Mouse (Mus musculus) hindbrain, embryonic 15.5 days (tissue): ENCODE measurements around the gene Kcnk7. TPM values are rescaled to one million over a fixed set of nuclear protein-coding genes. Genes with fewer than 3 reads are reported as not detected.
"Not testable (repeated sequence)": the region's sequence is repeated elsewhere in the genome, so short reads cannot be mapped to it uniquely, and the experiment has no call there.

Source experiments
- ATAC-seq: fragments of 200-750 bp; cut with Nextera tagmentation; 2 replicates; pipeline ENCODE4 v1.8.0; 2017; ENCODE audit warnings: low read depth, moderate number of reproducible peaks, moderate TSS enrichment; ENCODE audit not compliant: low FRiP score
- H3K27ac ChIP-seq: fragments of 300-500 bp; sonication (generic); replicated peaks from 2 replicates; pipeline ENCODE4 v1.5.1; 2015; ENCODE audit warnings: mild to moderate bottlenecking, inconsistent platforms
- H3K27me3 ChIP-seq: fragments of 300-500 bp; sonication (generic); 2 replicates; pipeline ENCODE4 v1.6.1; 2015; ENCODE audit warnings: control low read depth, inconsistent platforms
- H3K36me3 ChIP-seq: fragments of 300-500 bp; sonication (generic); 2 replicates; pipeline ENCODE4 v1.6.1; 2015; ENCODE audit warnings: control low read depth, inconsistent platforms
- H3K4me1 ChIP-seq: fragments of 300-500 bp; sonication (generic); replicated peaks from 2 replicates; pipeline ENCODE4 v1.6.1; 2015; ENCODE audit warnings: control low read depth, inconsistent platforms
- H3K4me2 ChIP-seq: fragments of 300-500 bp; sonication (generic); 2 replicates; pipeline ENCODE4 v1.6.1; 2015; ENCODE audit warnings: moderate library complexity, mild to moderate bottlenecking, inconsistent platforms
- H3K4me3 ChIP-seq: fragments of 300-500 bp; sonication (generic); 2 replicates; pipeline ENCODE4 v1.5.1; 2015; ENCODE audit warnings: mild to moderate bottlenecking, inconsistent platforms
- H3K9ac ChIP-seq: fragments of 300-500 bp; sonication (generic); 2 replicates; pipeline ENCODE4 v1.6.1; 2015; ENCODE audit warnings: inconsistent platforms
- H3K9me3 ChIP-seq: fragments of 300-500 bp; sonication (generic); 2 replicates; pipeline ENCODE4 v1.6.1; 2016; ENCODE audit warnings: control low read depth, inconsistent platforms
- WGBS: fragments of 180-500 bp; shearing (Covaris S2); methylation state at CpG from one replicate; pipeline ENCODE4 v1.1.7; 2015; 5-methylcytosine and 5-hydroxymethylcytosine counted together
- polyA plus RNA-seq: library from polyadenylated mRNA; unstranded; fragments of >200 nt; fragmentation: Nextera tagmentation; extraction: Ambion mirVana; gene quantifications from 2 replicates; pipeline ENCODE4 v1.2.1, GENCODE M21; 2015

The Kcnk7 gene
- polyA plus RNA-seq, 1 experiment from 2014 or later: 0.14 TPM

DNA sequence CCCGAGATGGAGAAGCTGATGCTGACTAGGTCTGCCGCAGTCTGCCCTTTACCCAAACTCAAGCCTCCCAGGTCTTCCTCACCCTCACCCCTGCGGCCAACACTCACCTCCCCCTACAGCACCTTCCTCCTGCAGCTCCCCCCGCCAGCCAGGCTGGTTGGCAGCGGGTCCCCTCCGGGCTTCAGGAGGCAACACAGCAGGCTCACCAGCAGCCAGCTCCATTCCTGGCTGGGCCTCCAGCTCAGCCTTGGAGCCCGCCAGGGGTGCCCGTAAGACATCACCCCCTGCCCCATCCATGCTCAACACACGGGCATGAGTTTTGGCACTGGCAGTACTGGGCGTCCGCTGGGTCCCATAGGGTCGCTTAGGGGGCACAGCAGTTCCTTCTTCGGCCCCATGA, 19.2 kb upstream of the Kcnk7 start:
- no peak overlapping the region for H3K4me2 ChIP-seq
- H3K36me3 ChIP-seq: peaks cover 59% of the 10 kb centered on the region
- no peak overlapping the region for H3K9ac ChIP-seq
- 90% methylated on average over 13 of the region's 13 CpGs for WGBS
- no peak overlapping the region for H3K4me3 ChIP-seq
- peaks cover 20% of the 10 kb centered on the region for H3K4me1 ChIP-seq
- H3K9me3 ChIP-seq: no peaks in the 10 kb centered on the region
- H3K27me3 ChIP-seq: no peaks in the 10 kb centered on the region
- no peak overlapping the region for H3K27ac ChIP-seq
- no peak for ATAC-seq

DNA sequence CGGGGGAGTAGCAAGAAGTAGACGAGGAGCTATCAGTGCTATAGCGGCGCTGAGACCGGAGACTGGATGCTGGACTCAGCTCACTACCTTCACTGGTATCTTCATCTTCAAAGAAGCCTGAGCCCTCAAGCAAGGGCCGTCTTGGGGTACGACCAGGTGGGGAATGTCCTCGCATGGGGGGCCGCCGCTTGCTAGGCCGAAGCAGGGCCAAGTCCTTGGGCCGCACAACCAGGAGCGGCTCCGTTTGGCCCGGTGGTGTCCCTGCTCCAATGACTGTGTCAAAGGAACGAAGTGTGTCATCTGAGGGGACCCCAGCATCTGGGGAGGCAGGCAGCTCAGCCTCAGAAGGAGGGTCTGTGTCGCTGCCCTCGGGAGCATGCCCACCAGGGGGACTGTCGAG, 18.7 kb upstream of the Kcnk7 start:
- Histone ChIP-seq H3K4me1 (peaks cover 24% of the 10 kb centered on the region), H3K4me3 (no peak overlapping the region), H3K9me3 (no peaks in the 10 kb centered on the region), H3K27me3 (no peaks in the 10 kb centered on the region), H3K36me3 (peaks cover 55% of the 10 kb centered on the region), H3K9ac (no peak overlapping the region), H3K27ac (no peak overlapping the region), H3K4me2 (no peak overlapping the region)
- ATAC-seq: no peak
- 93% methylated on average over 19 of the region's 19 CpGs for WGBS

DNA sequence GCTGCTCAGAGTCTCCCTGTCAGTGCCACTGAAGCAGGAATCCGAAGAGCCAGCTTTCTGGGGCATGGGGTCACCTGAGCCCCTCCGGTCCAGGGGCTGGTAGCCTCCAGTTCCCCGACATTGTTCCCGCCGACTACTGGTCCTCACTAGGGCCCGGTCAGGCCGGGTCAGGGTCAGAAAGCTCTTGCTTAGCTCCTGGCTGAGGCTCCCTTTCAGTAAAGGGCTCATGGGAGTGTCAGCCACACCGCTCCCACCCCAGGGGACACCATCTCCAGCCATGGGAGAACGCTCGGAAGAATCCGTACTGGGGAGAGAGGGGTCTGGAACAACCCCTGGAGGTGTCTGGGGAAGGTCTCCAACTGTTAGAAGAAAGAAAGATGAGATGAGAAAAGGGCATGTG, 18.3 kb upstream of the Kcnk7 start:
- no peak overlapping the region for H3K4me3 ChIP-seq
- H3K4me1 ChIP-seq: peaks cover 28% of the 10 kb centered on the region
- H3K36me3 ChIP-seq: peaks cover 51% of the 10 kb centered on the region
- ATAC-seq: no peak
- no peaks in the 10 kb centered on the region for H3K9me3 ChIP-seq
- H3K4me2 ChIP-seq: no peak overlapping the region
- WGBS: 97% methylated on average over 11 of the region's 11 CpGs
- H3K27me3 ChIP-seq: no peaks in the 10 kb centered on the region
- no peak overlapping the region for H3K27ac ChIP-seq
- no peak overlapping the region for H3K9ac ChIP-seq

DNA sequence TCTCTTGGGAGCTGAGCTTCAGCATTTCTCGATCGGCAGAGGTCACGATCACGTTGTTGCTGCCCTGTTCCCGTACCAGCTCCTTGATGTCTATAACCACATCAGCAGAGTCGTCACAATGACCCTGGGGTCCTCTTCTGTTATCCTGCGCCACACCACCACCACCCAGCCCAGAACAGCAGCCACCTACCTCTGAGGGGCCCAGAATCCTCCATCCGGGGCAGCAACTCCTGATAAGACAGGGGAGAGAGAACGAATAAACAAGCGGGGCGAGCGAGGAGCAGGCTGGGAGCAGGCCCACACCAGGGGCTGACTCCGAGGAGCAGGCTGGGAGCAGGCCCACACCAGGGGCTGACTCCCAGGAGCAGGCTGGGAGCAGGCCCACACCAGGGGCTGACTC, 17.7 kb upstream of the Kcnk7 start:
- WGBS: 93% methylated on average over 13 of the region's 13 CpGs
- Histone ChIP-seq H3K9me3 (no peaks in the 10 kb centered on the region), H3K9ac (no peak overlapping the region), H3K27me3 (no peaks in the 10 kb centered on the region), H3K4me2 (no peak overlapping the region), H3K4me3 (no peak overlapping the region), H3K27ac (no peak overlapping the region), H3K4me1 (peaks cover 34% of the 10 kb centered on the region), H3K36me3 (peaks cover 45% of the 10 kb centered on the region)
- ATAC-seq: no peak

DNA sequence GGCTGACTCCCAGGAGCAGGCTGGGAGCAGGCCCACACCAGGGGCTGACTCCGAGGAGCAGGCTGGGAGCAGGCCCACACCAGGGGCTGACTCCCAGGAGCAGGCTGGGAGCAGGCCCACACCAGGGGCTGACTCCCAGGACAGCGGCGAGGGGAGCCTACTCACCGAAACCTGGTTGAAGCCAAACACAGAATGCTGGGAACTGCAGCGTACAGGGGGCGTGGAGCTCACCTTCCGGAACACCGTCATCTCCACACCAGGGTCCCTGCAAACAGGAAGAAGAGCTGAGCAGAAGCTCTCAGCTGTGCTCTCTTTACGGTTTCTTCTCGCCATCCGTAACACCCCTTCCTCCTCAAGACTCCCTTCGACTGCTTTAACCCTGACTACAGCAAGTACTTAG, 17.2 kb upstream of the Kcnk7 start:
- peak overlapping the region; percentile 99 for H3K4me2 ChIP-seq
- H3K4me1 ChIP-seq: peaks cover 39% of the 10 kb centered on the region
- H3K27me3 ChIP-seq, ATAC-seq, H3K4me3 ChIP-seq, H3K9ac ChIP-seq, H3K9me3 ChIP-seq, H3K27ac ChIP-seq: not testable (repeated sequence)
- peaks cover 44% of the 10 kb centered on the region for H3K36me3 ChIP-seq
- 98% methylated on average over 12 of the region's 12 CpGs for WGBS

DNA sequence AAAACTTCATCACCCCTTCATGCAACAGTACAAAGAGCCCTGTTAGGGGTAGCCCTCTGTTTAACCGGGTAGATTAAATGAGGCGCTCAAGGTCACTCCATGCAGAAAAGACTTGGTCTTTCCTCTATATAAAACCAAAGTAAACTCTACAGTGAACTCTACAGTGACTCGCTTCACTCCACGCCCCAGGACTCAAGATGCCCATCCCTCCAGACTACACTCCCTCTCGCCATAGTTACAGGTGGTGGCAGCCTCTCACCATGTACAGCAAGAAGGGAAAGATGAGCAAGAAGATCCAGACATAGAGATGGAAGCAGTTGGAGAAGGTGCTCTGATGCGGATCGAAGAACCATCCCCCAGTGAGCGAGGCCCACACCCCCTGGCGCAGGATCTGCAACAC, 16.4 kb upstream of the Kcnk7 start:
- H3K4me1 ChIP-seq: peaks cover 47% of the 10 kb centered on the region
- no peaks in the 10 kb centered on the region for H3K9me3 ChIP-seq
- 20% methylated on average over 9 of the region's 9 CpGs for WGBS
- H3K36me3 ChIP-seq: peaks cover 37% of the 10 kb centered on the region
- ATAC-seq: no peak
- H3K27me3 ChIP-seq: no peaks in the 10 kb centered on the region
- peak overlapping the region; percentile 88 for H3K27ac ChIP-seq
- H3K4me3 ChIP-seq: peak overlapping the region; percentile 83
- H3K4me2 ChIP-seq: peak overlapping the region; percentile 99
- peak overlapping the region; percentile 87 for H3K9ac ChIP-seq

DNA sequence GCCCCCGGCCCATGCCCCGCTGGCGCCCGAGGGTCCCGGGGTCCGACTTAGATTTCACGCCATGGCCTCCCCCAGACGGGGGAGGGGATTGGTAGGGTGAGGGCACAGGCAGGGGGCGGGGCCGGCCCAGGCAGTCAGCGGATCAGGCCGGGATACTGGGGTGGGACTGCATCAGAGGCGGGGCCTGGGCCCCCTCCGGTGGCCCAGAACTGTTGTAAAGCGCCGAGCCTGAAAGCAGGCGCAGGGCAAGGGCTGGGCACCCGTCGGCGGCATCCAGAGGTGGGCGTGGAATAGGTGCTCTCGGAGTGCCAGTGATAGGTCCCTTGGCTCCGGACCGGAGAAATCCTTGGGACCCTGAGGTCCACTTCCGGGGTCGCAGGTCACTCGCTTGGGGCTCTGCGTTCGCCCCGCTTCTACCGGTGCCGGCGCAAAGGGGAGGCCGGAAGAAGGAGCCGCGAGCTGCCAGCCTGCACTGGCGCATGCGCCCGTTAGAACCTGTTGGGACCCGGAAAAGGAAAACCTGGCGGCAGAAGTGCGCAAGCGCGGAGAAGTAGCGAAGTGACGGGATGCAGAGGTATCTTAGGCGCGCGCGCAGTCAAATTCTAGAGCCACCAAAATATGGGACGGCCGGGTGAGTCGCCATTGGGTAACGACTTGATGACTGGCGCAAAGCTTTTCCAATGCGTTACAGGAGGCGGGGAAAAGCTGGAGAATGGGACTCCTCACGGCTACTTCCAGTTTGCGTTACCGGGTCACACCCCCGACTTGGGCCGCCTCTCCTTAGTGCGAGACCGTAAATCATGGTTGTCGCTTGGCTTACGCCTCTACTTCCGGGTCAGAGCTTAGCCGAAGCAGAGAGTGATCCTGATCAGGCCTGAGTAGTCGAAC, 15.7 kb upstream of the Kcnk7 start, which contains the start of the genes Map3k11 and Pcnx3:
TSS of gene Map3k11 (plus strand) at position 543 of the 888 bp plus-strand sequence.
TSS of gene Pcnx3 (minus strand) at position 709 of the 888 bp plus-strand sequence.
- Histone ChIP-seq H3K4me2 (peak within 1 kb of the TSS; percentile 99), H3K4me1 (peaks cover 54% of the 10 kb centered on the region), H3K9me3 (no peaks in the 10 kb centered on the region), H3K4me3 (peak within 1 kb of the TSS; percentile 83), H3K27me3 (no peaks in the 10 kb centered on the region), H3K36me3 (peaks cover 33% of the 10 kb centered on the region), H3K27ac (peak within 1 kb of the TSS; percentile 88), H3K9ac (peak within 1 kb of the TSS; percentile 87)
- WGBS: under 1% methylated on average over 69 of the region's 69 CpGs
- peak; percentile 96 for ATAC-seq

DNA sequence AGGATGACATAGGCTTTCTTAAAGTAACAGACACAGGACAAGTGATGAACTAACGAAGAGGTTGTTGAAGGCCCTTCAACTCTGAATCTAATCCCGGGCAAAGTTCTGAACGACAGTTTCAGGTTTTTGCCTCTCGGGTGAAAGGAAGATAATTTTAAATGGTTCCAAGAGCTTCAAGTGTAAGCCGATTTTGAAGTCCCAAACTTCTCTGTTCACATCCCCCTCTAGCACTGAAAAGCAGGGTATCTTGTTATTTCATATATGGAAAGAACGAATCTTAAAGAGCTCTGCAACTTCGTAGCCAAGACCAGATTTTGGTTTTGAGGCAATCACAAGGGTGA, 15.1 kb upstream of the Kcnk7 start:
- H3K4me3 ChIP-seq: peak overlapping the region; percentile 83
- H3K9ac ChIP-seq: peak overlapping the region; percentile 62
- H3K4me1 ChIP-seq: peaks cover 59% of the 10 kb centered on the region
- H3K4me2 ChIP-seq: peak overlapping the region; percentile 99
- ATAC-seq: no peak
- H3K27ac ChIP-seq: peak overlapping the region; percentile 88
- peaks cover 35% of the 10 kb centered on the region for H3K36me3 ChIP-seq
- no peaks in the 10 kb centered on the region for H3K27me3 ChIP-seq
- 2% methylated on average over 7 of the region's 7 CpGs for WGBS
- no peaks in the 10 kb centered on the region for H3K9me3 ChIP-seq

DNA sequence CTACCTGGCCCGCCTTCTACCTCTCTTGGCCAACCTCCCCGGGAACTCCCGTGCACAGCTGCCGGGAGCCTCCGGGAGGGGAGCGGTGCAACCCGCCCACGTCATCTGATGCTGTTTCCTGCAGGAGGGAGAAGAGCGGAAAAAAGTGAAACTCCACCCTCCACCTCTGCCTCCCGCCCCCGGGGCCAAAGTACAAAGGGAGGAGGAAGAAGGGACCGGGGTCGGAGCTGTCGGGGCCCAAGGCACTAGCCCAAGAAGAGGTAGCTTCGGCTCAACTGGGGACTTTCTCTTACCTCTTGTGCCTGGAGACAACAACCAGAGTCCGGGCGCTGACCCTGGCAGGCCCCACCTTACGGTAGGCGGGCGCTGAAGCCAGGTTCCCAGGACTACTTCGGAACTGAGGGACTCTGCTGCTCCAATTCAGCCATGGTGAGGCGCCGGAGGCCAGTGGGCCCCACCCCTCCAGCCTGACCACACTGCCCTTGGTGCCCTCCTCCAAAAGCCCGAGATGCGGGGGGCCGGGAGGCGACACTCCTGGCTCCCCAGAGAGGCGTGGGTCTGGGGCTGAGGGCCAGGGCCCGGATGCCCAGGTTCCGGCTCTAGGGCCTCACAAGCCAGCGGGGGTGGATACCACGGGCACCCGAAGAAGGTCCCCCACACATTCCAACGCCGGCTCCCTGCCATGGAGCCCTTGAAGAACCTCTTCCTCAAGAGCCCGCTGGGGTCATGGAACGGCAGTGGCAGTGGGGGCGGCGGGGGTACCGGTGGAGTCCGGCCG, 14.4 kb upstream of the Kcnk7 start:
- H3K36me3 ChIP-seq: peaks cover 30% of the 10 kb centered on the region
- WGBS: 12% methylated on average over 42 of the region's 42 CpGs
- peak overlapping the region; percentile 99 for H3K4me2 ChIP-seq
- peaks cover 59% of the 10 kb centered on the region for H3K4me1 ChIP-seq
- no peak for ATAC-seq
- peak overlapping the region; percentile 62 for H3K9ac ChIP-seq
- peak overlapping the region; percentile 88 for H3K27ac ChIP-seq
- H3K9me3 ChIP-seq: no peaks in the 10 kb centered on the region
- H3K4me3 ChIP-seq: peak overlapping the region; percentile 83
- no peaks in the 10 kb centered on the region for H3K27me3 ChIP-seq

DNA sequence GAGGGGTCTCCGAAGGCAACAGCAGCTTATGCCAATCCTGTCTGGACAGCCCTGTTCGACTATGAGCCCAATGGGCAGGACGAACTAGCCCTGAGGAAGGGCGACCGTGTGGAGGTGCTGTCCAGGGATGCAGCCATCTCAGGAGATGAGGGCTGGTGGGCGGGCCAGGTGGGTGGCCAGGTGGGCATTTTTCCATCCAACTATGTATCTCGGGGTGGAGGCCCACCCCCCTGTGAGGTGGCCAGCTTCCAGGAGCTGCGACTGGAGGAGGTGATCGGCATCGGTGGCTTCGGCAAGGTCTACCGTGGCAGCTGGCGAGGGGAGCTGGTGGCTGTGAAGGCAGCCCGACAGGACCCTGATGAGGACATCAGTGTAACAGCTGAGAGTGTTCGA, 13.8 kb upstream of the Kcnk7 start:
- Histone ChIP-seq H3K27ac (peak overlapping the region; percentile 88; the same call in 1 of the 2 replicates), H3K4me1 (peaks cover 59% of the 10 kb centered on the region), H3K4me2 (peak overlapping the region; percentile 99), H3K4me3 (peak overlapping the region; percentile 83), H3K9ac (peak overlapping the region; percentile 62), H3K9me3 (no peaks in the 10 kb centered on the region), H3K27me3 (no peaks in the 10 kb centered on the region), H3K36me3 (peaks cover 24% of the 10 kb centered on the region)
- 76% methylated on average over 15 of the region's 15 CpGs for WGBS
- no peak for ATAC-seq

DNA sequence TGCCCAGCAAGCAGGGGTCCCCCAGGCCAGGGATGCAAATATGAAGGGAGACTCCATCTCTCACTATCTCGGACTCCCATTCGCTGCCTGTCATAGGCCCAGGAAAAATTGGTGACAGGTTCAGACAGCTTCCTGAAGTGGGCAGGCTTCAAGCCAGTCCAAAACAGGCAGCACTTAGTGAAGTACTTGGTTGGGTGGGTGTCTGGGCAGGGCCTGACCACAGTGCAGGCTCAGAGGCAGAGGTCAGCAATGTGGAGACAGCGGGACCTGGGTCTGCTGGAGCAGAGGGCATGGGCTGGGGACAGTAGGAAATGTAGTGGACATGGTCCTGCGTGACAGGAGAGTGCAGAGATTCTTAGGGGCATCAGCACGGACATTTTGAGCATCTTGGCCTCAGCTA, 12.6 kb upstream of the Kcnk7 start:
- Histone ChIP-seq H3K4me1 (peaks cover 66% of the 10 kb centered on the region), H3K4me3 (peak overlapping the region; percentile 83), H3K4me2 (peak overlapping the region; percentile 99), H3K36me3 (peaks cover 12% of the 10 kb centered on the region; the same call in 1 of the 2 replicates), H3K27me3 (no peaks in the 10 kb centered on the region), H3K9ac (peak overlapping the region; percentile 62), H3K9me3 (no peaks in the 10 kb centered on the region), H3K27ac (peak overlapping the region; percentile 70)
- ATAC-seq: no peak
- WGBS: 86% methylated on average over 5 of the region's 5 CpGs
